Mouse (Mus musculus): Measurements from ENCODE around the gene Mrpl48.

GRCm38 (mm10) chr7:100608910-100609309 lies 809 bp upstream of the Mrpl48 start:
- TF ChIP-seq CTCF (IDR thresholded peaks at IDR 0.05; ENCODE audit: low read depth, low read length) (no peak), POLR2A (IDR thresholded peaks at IDR 0.05; ENCODE audit: extremely low read depth, insufficient read depth, low read length) (no peak)

Data from liver, adult 2 months (tissue).